Mouse (Mus musculus) 3T3-L1 (cell line): ENCODE measurements around the gene Snta1.

Experiments
- DNase-seq: peaks from one replicate; pipeline ENCODE4 v3.0.0-alpha.2; 2015; ENCODE audit warnings: low read depth, low spot score

Gene Snta1

DNA sequence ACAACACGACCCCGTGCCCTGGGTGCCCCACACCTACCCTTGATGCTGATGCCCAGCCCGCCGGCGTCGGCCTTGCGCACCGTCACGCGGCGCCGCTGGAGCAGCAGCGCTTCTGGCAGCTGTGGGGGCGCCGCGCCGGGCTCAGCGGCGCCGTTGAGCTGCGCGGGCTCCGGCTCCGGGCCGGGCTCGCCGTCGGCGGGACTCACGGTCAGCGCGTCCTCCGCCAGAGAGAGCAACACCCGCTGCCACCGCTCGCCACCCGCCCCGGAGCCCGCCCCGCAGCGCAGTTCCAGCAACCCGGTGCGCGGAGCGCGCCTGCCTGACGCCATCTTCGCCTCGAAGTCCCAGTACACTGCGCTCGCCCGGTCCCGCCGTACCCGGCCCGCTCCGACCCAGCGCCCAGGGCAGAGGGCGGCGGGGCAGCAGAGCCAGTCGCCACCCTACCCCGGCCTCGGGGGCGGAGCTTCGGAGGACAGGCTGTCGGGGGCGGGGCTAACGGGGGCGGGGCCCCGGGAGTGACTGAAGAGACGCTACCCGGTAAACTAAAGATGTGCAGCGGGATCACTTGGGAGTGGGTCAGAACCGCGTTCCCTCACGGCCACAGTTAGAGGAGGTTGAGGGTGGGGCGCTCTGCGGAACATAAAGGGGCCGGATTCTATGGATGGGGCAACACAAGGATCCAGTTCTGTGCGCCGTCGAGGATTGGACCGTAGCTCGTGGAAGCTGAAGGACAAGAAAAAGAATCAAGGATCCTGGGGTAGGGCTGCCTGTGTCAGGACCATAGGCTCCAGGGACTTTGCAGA is at the start of gene Snta1:
Gene Snta1, minus strand, starts transcription at position 457 of the 803 bp plus-strand sequence.
- no peak for DNase-seq

DNA sequence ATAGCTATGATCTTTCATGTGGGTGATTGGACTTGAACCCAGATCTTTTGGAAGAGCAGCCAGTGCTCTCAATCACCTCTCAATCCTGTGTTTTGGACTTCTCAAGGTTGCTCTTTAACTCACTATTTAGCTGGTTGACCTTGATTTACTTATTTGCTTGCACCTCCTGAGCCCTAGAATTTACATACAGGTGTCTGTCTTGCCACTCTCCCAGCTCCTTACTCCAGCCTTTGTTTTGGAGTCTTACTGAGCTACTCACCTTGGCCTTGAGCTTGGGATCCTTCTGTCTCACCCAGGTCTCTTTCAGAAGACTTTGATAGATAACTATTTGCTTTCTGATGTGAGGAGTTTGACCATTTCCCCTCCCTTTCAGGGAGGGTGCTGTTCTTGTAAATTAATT is 48.7 kb upstream of the Snta1 start:
- no peak for DNase-seq

DNA sequence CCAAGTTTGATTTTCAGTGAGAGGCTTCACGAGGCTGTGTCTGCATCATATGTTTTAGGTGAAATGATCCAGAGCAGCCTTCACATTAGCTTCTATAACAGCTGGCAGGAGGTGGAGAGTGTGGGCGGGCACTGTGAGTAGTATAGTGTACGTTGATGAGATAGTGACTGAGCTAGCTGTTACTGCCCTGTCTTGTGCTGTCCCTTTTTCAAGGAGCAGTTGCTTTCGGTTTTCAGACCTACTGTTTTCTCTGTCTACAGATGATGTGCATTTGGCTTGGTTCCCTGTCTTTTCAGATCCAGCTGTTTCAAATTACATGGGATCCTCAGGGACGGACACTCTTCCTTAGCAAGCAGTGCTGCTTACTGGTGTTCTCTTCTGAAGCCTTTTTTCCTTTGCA is 47.9 kb upstream of the Snta1 start:
- peak; percentile 98 for DNase-seq

DNA sequence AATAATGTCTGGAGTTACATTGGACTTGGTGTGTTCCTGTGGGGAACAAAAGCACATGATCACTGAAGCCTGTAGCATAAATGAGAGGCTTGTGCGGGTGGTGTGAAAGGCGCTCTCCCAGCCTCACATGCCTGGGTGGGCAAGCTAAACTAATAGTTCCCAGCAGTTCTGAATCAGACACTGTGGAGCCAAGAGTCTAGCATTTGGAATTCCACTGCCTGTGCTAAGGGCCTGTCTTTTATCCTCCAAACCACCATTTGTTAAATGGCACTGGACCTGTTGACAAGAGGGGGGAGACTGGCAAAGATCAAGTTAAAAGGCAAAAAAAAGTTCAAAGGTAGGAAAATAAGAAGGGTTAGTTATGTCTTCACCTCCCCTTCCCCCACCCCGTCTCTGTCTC is 46.7 kb upstream of the Snta1 start:
- DNase-seq = peak; percentile 71

DNA sequence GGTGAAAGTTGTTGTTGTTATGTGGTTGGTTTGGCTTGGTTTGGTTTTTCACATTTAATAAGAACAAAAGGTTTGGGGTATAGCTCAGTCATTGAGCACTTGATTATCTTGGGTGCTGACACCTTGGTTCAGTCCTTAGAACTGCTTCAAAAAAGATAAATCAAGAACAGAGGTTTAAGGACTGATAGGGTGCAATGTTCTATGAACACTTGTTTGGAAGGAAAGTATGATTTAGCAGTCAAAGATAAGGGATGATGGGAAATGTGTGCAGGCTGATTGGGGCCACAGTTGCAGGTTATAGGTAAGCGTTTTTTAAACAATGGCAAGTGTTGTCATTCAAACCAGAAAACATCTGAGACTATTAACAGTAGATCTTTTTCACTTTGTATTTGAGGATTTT is 46.2 kb upstream of the Snta1 start:
- no peak for DNase-seq

DNA sequence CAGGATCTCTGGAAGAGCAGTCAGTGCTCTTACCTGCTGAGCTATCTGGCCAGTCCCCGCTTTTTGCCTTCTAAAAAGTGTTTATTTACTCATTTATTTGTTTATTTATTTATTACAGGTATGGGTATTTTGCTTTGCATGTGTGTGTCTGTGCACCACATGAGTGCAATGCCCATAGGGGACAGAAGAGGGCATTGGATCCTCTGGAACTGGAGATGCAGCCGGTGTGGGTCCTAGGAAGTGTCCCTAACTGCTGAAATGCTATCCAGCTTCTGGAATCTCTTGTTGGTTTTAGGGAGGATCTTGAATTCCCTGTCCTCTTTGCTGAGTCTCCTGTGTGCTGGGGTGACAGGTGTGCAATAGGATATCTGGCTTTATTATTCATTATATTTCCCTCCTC is 45.1 kb upstream of the Snta1 start:
- DNase-seq = no peak

DNA sequence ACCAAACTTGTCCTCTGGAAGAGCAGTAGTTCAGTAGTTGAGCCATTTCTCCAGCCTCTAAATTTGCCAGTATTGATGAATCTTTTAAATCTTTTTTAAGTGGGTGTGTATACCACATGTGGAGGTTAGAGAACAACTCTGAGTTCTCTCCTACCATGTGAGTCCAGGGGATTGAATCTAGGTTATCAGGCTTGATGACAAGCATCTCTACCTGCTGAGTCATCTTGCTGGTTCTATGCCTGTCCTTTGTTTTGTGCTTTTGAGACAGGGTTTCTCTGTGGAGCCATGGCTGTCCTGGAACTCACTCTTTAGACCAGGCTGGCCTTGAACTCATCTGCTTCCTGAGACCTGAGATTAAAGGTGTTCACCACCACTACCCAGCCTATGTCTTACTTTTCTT is 40.7 kb upstream of the Snta1 start:
- DNase-seq = peak; percentile 50

DNA sequence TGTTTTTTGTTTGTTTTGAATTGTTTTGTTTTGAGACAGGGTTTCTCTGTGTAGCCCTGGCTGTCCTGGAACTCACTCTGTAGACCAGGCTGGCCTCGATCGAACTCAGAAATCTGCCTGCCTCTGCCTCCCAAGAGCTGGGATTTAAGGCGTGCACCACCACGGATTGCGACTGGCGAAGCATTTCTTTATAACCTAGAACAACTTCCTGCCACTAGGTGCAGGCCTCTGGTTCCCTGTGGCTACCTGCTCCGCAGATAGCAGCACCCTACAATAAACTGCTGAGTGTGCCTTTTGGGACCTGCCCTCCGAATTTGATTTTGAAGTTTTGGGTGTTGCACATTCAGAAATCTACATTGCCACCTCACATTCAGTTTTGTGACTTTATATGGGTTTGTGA is 39.9 kb upstream of the Snta1 start:
- no peak for DNase-seq

DNA sequence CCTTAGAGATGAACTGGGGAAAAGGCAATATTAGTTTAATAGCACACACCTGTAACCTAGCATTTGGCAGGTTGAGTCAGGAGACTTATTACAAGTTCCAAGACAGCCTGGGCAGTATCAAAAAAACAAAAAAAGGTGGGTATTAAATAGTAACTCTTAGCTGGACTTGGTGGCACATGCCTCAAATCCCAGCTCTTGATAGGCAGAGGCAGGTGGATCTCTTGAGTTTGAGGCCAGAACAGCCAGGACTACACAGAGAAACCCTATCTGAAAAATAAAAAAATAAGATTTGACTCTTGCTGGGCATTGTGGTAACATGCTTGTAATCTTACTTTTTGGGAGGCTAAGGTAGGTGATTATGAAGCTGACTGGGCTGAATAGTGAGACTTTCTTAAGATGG is 32.6 kb upstream of the Snta1 start:
- DNase-seq = no peak

DNA sequence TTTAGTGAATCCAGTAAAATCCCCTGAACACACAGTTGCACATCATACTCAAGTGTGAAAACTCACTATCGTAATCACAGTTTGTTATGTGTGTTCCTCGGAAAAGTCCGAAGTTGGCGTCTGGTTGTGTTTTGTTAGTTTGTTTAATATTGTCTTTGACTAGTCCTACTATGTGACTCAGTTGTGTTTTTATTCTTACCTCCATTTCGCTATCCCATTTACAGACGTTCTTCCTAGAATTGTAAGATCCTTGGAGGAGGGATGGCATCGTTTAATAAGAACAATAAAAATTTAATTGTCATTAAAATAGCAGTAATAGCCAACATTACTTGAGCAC is 29.3 kb upstream of the Snta1 start:
- DNase-seq = no peak

DNA sequence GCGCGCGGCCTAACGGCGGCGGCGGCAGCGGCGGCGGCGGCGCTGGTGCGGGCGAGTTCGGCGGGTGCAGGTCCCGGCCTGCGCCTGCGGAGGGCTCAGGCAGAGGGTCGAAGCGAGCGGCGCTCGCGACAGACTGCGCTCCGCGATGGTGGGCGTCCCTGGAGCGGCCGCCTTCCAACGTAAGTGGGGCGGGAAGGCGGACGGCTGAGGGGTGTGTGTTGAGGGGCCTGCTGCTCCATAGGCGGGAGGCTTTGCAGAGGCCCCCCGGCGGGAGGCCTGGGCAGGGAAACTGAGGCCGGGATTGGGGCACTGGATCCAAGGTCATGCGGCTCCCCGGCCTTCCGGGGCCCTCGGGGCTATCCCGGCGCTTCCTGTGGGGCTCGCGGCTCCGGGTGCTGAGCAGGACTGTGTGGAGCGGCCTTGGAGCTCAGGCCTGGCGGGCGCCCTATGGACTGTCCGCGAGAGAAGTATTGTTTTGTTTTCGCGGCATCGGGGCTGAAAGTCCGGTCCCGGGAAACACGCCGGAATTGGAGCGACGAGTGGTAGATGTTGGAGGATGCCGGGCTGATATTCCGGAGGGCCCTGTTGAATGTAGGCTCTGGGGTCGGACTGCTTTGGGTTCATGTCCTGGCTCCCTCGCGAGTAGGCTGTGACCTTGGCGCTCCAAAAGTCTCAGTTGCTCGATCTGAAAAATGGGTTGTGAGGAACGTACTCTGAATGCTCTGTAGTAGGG is 28.7 kb upstream of the Snta1 start, which contains the start of gene Cbfa2t2:
Gene Cbfa2t2, plus strand, starts transcription at position 24 of the 733 bp plus-strand sequence.
- DNase-seq = peak; percentile 68

DNA sequence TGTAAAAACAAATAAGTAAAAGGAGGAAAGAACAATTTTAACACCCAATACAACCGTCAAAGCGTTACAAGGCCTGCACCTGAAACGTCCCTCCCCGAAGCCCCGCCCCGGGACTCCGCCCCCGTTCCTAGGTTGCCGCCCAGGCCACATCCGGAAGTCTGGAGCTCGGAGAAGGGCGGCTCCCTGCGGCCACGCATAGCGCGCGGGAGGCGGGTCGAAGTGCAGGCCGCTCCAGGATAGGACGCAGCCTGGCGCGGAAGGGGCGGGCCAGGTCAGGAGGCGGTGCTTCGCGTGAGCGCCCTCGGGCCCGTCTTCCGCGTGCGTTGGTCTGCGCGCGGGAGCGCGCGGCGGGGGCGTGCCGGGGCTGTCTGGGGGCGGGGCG is 28.2 kb upstream of the Snta1 start:
- peak; percentile 97 for DNase-seq

DNA sequence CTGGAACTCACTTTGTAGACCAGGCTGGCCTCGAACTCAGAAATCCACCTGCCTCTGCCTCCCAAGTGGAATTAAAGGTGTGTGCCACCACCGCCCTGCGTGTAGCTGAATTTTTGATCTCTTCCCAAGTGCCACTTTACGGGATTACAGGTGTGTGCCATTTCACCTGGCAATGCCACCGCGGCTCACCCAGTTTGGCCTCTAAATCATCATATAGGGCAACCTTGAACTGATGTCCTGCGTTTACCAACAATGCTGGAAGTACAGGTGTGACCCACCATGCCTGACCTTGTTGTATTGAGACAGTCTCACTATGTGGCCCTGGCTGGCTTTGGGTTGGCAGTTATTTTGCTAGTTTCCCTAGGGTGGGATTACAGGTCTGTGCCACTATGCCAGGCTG is 26.8 kb upstream of the Snta1 start:
- DNase-seq = no peak

DNA sequence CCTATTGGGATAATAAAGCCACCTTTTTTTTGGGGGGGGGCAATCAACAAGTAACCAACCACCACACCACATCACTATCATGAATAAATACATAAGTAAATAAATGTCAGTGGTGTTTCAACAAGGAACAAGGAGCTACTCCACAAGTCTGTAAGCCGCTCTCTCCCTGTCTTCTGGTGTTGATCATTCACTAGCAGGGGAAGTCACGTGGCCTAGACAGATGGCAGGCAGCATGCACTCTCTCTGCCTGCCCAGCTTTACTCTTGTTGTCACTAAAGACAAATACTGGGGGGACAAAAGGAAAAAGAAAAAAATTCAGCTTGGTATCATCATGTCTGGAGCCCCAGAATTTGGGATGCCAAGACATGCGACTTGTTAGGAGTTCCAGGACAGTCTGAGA is 25.5 kb upstream of the Snta1 start:
- no peak for DNase-seq

DNA sequence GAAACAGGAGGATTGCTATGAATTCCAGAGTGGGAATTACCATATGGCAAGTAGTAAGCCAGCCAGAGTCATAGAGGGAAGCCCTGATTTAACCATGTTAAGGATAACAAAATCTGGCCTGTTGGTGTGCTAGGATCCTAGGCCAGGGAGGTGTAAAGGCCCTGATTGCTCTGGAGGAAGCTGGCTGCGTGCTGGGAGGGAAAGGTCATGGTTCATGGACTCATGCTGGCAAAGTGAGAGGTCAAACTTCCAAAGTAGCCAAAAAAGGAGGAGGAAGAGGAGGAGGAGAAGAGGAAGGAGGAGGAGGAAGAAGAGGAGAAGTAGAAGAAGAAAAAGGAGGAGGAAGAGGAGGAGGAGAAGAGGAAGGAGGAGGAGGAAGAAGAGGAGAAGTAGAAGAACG is 24.8 kb upstream of the Snta1 start:
- no peak for DNase-seq

DNA sequence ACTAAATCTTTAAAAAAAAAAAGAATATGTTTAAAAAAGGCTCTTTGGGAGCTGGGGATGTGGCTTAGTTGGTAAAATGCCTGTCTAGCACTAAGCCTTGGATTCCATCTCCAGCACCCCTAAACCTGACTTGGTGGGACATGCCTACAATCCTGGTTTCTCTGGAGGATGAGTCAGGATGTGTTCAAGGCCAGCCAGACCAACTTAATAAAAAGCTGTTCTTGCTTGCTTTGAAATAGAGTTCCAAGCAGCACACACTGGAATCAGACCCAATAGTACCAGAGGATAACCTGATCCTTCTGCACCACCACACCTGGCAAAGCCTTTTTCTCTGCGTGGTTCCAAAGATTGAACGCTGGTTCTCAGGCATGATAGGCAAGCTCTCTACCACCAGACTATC is 22.7 kb upstream of the Snta1 start:
- DNase-seq = no peak

DNA sequence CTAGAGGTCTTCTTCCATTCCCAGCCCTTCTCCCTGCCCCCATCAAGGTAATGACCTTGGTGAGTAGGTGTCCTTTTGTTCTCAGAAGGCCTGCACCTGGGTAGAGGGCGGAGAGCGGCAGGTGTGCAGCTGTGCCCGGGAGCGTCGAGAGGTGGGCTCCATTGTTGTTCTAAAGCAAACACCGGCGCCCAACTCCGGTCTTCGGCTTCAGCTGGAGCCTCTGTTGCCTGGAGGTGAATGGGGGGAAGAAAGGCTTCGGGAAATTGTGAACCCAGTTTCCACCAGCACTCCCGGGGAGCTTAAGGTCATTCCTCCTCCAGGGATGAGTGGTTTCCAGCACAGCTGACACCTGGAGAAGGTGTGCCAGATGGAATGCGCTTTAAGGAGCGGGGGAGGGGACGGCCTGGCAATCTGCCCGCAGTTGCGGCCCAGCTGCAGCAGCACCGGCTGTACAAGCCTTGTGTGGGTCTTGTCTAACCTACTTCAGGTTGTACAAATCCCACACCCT is 20.0 kb upstream of the Snta1 start:
- DNase-seq = no peak

DNA sequence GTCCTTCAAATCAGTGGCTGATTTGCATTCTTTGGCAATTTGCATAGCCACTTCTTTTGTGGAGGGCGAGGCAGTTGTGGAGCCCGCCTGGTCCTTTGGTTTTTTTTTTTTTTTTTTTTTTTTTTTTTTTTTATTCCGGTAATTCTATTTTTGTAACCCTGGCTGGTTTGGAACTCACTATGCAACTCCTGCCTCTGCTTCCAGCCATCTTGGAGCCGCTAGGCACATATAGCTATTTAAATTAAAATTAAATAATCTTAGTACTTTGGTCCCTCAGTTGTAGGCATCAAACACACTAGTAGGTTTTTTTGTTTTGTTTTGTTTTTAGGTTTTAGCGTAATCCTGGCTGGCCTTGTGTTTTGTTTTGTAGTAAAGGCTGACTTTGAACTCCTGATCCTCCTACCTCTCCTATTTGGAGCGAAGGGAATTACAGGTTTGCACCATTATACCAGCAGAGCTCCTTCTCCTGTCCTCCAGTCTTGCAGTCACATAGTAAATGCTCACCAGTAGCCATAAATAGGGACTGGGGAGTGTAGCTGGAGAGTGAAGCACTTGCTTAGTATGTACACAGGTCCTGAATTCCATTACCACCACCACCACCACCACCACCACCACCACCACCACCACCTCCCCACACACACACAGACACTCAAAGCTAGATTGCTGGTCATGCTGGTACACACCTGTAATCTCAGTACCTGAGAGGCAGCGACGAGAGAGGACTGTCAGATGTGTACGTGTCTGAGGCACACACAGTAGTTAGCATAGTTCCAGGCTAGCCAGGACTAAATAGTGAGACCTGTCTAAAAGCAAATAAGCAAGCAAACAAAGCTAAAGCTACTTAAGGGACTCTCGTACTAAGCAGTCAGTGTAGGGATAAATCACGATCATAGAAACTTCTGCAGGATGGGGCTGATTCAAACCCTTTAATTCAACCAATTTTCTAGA is 19.3 kb upstream of the Snta1 start:
- DNase-seq = no peak

DNA sequence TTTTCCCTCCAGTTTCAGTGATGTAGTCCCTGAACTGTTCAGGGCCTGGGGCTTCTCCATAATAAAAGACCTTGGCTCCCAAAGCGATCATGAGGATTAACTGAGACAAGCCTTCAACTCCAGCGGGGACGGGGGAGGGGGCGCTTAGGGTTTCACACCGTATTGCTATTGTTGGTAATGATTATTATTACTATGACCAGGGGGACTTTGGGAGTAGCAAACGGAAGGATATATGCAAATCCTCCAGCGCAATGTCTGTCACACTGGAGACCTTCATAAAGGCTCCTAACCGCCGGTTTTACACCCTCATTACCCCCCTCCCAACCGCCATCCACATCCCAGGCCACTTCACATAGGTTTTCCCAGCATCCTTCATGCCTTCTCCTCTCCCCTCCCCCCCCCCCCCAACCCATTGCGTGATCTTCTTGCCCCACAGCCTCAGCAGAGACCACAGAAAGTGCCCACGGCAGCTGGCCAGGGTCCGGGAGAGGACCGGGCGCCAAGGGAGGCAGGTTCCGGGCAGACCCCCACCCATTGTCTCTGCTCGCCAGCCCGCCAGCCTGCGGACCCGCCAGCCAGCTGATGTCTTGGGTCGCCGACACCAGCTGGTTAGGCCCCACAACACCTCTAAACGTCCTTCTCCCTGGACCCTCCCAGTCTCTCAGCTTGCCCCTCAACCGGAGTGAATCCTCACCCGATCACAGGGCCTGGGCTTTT is 18.4 kb upstream of the Snta1 start:
- DNase-seq = no peak

DNA sequence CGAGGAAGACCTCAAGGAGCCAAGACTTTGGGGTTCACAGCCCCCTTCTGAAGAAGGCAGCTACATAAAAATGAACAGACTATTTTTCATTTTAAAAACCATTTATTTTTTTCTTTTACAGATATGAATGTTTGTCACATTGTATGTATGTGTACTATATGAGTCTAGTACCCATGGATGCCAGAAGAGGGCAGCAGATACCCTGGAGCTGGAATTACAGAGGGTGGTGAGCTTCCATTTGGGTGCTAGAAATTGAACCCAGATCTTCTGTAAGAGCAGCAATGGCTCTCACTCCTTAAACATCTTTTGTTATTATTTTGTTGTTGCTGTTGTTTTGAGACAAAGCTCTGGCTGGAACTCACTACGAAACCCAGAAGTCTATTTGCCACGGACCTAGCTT is 17.6 kb upstream of the Snta1 start:
- no peak for DNase-seq

DNA sequence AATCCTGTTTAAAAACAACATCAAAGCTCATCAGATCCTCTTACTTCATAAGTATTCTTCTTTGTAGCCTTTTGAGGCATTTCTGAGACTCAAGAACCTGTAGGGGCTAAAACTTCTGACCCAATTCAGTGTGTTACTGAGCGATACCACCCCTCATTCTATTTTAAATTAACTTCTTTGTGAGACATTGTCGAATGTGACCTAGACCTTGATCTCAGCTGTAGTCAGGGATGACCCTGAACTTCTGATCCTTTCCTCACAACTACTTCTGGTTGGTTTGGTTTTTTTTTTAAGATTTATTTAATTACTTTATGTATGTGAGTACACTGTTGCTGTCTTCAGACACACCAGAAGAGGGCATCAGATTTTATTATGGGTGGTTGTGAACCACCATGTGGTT is 15.6 kb upstream of the Snta1 start:
- no peak for DNase-seq
